Mouse (Mus musculus) lung, postnatal 10 days (tissue): ENCODE results near the gene Syngap1.

Experiments
- DNase-seq: peaks from one replicate; pipeline ENCODE4 v3.0.0; 2021

Gene Syngap1

GRCm38 (mm10) chr17:26936921-26937695, 3.9 kb upstream of the Syngap1 start:
- DNase-seq: no peak

- no peak for DNase-seq
Observed at GRCm38 (mm10) chr17:26937883-26938695, 3.0 kb upstream of the Syngap1 start.

GRCm38 (mm10) chr17:26938731-26939130, 2.3 kb upstream of the Syngap1 start:
- no peak for DNase-seq

- DNase-seq: peak; percentile 100
Observed at GRCm38 (mm10) chr17:26939178-26939972, 1.7 kb upstream of the Syngap1 start, which contains the start of gene Cuta. Gene Cuta, minus strand, starts transcription at chr17:26939569.

GRCm38 (mm10) chr17:26939973-26940300, 1.1 kb upstream of the Syngap1 start:
- DNase-seq: no peak

- DNase-seq: no peak
Observed at GRCm38 (mm10) chr17:26941841-26942570, 953 bp downstream of the Syngap1 start.

GRCm38 (mm10) chr17:26945824-26946495, 4.9 kb downstream of the Syngap1 start:
- no peak for DNase-seq

GRCm38 (mm10) chr17:26946567-26946966, 5.5 kb downstream of the Syngap1 start:
- peak; percentile 88 for DNase-seq

GRCm38 (mm10) chr17:26947231-26948100, 6.4 kb downstream of the Syngap1 start:
- DNase-seq: no peak

- DNase-seq: peak; percentile 65
Observed at GRCm38 (mm10) chr17:26948316-26949050, 7.4 kb downstream of the Syngap1 start.

- DNase-seq: no peak
Observed at GRCm38 (mm10) chr17:26949051-26949577, 8.1 kb downstream of the Syngap1 start.

- DNase-seq: no peak
Observed at GRCm38 (mm10) chr17:26949866-26950265, 8.8 kb downstream of the Syngap1 start.

GRCm38 (mm10) chr17:26950560-26951288, 9.7 kb downstream of the Syngap1 start:
- DNase-seq: no peak

- peak; percentile 94 for DNase-seq
Observed at GRCm38 (mm10) chr17:26951406-26951805, 10.4 kb downstream of the Syngap1 start.

GRCm38 (mm10) chr17:26951952-26952877, 11.2 kb downstream of the Syngap1 start:
- no peak for DNase-seq

- DNase-seq: no peak
Observed at GRCm38 (mm10) chr17:26953201-26953600, 12.1 kb downstream of the Syngap1 start.

GRCm38 (mm10) chr17:26953726-26954125, 12.7 kb downstream of the Syngap1 start:
- no peak for DNase-seq

GRCm38 (mm10) chr17:26956309-26956708, 15.3 kb downstream of the Syngap1 start:
- no peak for DNase-seq
